Mouse (Mus musculus) left cerebral cortex, postnatal 4 days (tissue): ENCODE measurements around the gene Gm15128. TPM values are rescaled to one million over a fixed set of nuclear protein-coding genes. Genes with fewer than 3 reads are reported as not detected.
"Not testable (repeated sequence)": the region's sequence is repeated elsewhere in the genome, so short reads cannot be mapped to it uniquely, and the experiment has no call there.

Source experiments
- DNase-seq: peaks from one replicate; pipeline ENCODE4 v3.0.0-alpha.2; 2022
- intact Hi-C: fragments of 180-260 bp; cut with DNase I; formaldehyde crosslinking; loops from one replicate; pipeline ENCODE4 v1.15.1; 2025
- total RNA-seq, 2 experiments: library from RNA; stranded (reverse); gene quantifications; 2 replicates each; pipeline ENCODE4 v1.2.3; 2021

Gm15128 gene
- not detected for total RNA-seq

- DNase-seq, intact Hi-C loops: not testable (repeated sequence)
Observed at GRCm38 (mm10) chrX:147765691-147766090, at the start of gene Gm15128. TSS of gene Gm15128 (plus strand) at chrX:147765991.

Other genes starting within 250 kb of the Gm15128 start
- 10 to 100 TPM; 49.9 TPM for gene Lrch2, start 211.9 kb upstream of the Gm15128 start, total RNA-seq
- gene Gm15080, start 227.0 kb downstream of the Gm15128 start, total RNA-seq = not detected